Mouse (Mus musculus): ENCODE data around the gene Gm10961. TPM values are rescaled to one million over a fixed set of nuclear protein-coding genes. Genes with fewer than 3 reads are reported as not detected.

Gene Gm10961
- total RNA-seq, 2 experiments from 2014 or later: not detected

DNA sequence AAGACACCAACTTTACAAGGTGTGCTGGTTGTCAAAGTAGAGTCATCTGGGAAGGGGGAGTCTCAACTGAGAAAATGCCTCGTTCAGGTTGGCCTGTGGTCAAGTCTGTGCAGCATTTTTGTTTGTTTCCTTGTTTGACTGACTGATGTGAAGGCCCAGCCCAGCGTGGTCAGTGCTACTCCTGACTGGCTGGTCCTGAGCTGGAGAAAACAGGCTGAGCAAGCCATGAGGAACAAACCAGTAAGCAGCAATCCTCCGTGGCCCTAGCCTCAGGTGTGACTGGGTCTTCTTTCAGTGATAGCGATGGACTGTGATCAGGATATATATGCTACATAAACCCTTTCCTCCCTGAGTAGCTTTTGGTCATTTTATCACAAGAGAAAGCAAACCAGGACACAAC is 25.8 kb downstream of the Gm10961 start:
- no peak for DNase-seq (ENCODE audit: low spot score in 2 of 2)

DNA sequence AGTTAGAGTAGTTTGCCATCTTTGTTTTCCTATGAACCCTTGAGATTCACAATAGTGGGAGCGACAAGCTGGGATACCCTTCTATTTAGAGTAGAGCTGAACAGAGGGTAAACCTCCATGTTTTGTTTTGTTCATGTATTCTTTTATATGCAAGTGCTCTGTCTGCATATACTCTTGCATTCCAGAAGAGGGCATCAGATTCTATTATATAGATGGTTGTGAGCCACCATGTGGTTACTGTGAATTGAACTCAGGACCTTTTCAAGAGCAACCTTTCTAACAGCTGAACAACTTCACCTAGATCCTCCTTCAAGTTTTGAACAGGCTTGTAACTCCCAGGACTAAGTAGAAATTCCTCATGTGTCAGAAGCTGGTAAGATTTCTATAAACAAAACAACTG is 27.9 kb downstream of the Gm10961 start:
- no peak for DNase-seq (ENCODE audit: low spot score in 2 of 2)

DNA sequence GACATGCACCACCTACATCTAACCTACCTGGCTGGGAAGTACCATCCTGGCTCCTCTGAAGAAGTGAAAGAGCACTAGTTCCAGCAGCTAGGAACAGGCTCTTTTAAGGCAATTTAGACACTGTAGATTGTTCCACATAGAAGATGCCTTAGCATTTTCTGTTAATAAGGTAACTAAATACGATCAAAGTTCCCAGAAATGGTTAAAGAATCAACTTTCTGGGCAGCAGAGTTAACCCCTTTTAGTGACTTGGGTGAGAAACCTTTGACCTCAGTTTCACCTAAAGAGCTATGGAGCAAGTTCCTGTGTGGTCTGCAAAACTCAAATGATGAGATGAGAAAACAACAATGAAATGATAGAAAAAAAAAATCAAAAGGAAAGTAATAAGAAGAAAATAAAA is 33.5 kb downstream of the Gm10961 start:
- DNase-seq (ENCODE audit: low spot score in 2 of 2): no peak

DNA sequence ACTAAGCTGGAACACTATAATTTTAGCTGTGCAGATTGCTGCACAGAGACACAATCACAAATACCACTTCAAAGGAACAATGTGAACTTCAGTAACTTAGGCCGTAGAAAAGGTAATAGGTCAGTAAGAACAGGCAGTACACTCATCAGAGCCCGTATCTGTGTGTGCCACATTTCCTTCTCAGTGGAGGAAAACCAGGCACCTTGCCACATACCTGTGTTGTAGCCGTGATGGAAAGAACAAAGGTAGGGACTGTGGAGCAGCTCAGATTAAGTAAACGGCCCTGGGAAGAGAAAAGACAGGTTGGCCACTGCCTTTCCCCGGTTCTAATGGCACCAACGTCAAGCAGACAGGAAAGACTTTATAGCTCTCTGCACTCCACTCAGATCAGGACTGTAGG is 36.3 kb downstream of the Gm10961 start:
- no peak for DNase-seq (ENCODE audit: low spot score in 2 of 2)

DNA sequence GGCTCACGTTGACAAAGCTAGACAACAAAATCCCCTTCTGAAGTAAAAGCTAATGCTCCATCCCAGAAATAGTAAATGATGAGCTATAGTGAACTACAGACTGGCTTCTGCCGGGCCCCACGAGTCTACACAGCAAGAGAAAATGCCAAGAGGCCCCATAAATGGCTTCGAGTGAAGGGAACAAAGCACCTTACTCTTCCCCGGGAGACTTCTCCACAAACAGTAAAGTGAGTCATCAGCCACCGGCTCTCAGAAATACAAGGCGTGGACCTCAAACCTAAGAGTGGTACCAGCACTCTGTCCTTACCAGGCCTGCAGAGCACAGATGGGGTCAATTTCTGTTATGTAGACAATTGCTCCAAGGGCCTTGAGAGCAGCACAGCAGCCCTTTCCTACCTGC is 37.7 kb downstream of the Gm10961 start:
- no peak for DNase-seq (ENCODE audit: low spot score in 2 of 2)

DNA sequence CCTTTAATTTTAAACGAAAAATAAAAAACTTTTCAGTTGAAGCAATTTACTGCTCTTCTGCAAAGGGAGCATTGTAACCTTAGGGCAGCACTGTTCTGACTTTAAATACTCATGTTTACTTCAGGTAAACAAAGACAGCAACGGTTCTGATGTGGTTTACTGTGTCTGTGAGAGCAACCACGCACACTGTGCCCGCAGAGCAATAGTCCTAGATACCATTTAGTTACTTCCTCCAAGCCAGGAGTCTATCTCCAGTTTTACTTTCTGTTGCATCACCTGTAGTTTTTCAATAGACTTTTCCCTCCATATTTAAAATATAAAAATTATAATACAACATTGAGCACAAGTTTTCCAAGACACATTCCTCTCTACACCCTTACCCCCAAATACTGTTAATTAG is 39.4 kb downstream of the Gm10961 start:
- no peak for DNase-seq (ENCODE audit: low spot score in 2 of 2)

DNA sequence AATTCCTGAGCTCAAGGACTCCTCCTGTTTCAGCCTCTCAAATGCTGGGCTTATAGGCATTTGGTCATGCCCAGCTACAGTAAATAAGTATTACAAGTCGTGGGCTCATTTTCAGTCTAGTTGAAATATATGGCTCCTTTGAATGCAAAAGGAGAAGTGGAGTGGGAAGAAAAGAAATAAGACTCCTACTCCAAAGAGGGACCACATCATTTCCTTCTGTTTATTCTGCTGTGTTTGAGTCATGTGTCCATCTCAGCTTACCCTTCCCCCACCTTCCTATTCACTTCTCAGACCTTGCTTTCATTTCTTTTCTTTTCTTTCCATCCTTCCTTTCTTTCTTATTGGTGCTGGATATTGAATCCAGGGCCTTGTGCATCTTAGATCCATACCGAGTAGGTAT is 40.4 kb downstream of the Gm10961 start:
- no peak for DNase-seq (ENCODE audit: low spot score in 2 of 2)

DNA sequence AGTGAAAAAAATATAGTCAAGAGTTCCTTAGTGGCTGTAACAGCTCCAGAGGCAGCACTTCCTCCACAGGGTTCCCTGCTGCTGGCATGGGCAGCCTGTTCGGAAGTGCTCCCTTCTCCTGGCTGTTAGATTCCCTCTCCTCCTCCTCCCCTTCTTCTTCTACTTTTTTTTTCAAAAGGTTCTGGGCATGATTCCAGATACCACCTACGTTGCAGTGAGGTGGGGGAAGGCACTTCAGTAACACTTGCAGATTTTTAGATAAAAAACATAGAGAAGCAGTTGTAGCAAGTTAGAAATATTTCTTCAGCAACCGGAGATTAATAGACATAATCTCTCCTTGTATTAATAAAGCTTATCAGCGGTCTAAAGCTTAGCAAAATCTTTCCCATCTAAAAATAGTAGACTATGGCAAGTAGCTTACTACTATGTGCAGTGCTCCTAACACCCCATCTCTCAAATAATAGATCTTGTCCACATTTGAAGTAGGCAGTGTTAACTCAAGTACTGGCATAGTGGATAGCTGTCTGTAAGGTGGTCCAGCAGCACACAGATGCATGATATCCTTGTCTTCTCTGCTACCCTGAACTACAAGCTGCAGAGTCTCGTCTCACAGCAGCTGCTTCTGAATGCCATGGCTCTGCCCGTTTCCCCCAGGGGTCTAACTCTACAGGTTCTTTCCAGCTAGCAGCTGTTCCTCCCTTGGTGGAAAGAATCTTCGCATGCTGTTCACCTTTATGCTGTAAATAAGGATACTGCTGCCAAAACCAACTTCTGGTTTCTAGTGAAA is 49.9 kb downstream of the Gm10961 start:
- peak; percentile 48 to 78 for DNase-seq (ENCODE audit: low spot score in 2 of 2)

Other genes starting within 250 kb of the Gm10961 start
- 10 to 100 TPM; 59.7 to 70.6 TPM for gene Kcnc4, start 171.8 kb upstream of the Gm10961 start, total RNA-seq (2021)
- 100 to 1,000 TPM; 278 to 282 TPM for gene Slc6a17, start 113.3 kb upstream of the Gm10961 start, total RNA-seq (2021)
- gene Ubl4b, start 76.2 kb upstream of the Gm10961 start, total RNA-seq (2021): not detected
- gene Alx3, start 36.3 kb upstream of the Gm10961 start, total RNA-seq (2021): under 1 TPM; 0.41 to 0.42 TPM
- gene Strip1, start 372 bp downstream of the Gm10961 start, total RNA-seq (2021): 10 to 100 TPM; 70.4 to 76.2 TPM
- gene Ahcyl1, start 65.2 kb downstream of the Gm10961 start, total RNA-seq (2021): 100 to 1,000 TPM; 323 to 325 TPM
- gene Csf1, start 129.1 kb downstream of the Gm10961 start, total RNA-seq (2021): 10 to 100 TPM; 22.0 to 23.3 TPM
- not detected for gene Eps8l3, start 245.9 kb downstream of the Gm10961 start, total RNA-seq (2021)

Data from layer of hippocampus, adult 18-20 months (tissue).